Mouse (Mus musculus) layer of hippocampus, adult 11-12 months (tissue): ENCODE data around the gene Ifnar1.
A peak's percentile ranks its signal among the peaks of the same experiment; 100 is the strongest.

Experiments
- DNase-seq: peaks from one replicate; pipeline ENCODE4 v3.0.0; 2022; ENCODE audit warnings: low spot score

The Ifnar1 gene

DNA sequence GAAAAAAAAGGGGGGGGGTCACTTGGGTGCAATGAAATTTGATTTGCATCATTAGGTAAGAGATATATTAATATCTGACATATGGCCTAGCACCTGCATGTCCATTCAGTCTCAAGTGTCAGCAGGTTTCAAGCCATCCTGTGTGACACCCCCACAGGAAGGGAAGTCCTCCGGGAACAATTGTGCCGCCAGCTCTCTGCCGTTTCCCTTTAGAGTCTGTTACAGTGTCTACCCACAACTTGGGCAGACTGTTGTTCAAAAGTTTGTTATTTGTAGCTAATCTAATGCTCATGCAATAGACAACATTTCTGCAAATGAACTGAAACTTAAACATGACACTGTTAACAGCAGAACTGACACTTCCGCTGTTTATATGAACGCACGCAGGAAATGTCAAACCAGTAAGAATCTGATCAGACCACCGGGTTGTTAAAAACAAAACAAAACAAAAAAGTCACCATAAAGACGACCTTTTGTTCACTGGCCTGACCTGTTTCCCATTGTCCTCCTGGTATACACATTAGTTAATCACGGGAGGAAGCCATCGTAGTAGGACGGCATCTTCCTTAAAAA lies 23.9 kb upstream of the Ifnar1 start:
- no peak for DNase-seq

DNA sequence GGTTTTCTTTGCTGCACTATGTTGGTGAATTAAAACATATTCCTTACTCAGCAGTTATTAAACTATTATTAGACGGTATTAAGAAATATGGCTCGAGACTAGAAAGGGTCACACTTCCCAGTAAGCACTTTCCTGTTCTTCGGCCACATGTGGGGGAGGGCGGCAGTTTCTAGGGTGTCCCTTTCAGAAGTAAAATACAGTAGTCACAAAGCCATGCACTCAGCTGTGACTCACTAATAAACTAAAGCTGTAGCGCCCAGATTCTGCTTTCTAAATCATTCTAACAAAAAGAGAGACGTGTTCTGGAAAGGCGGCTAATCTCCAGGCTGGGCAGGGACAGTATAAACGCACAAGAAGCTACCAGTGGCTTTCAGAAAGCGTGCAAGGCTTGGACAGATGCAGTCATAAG lies 23.3 kb upstream of the Ifnar1 start:
- DNase-seq, result no peak

DNA sequence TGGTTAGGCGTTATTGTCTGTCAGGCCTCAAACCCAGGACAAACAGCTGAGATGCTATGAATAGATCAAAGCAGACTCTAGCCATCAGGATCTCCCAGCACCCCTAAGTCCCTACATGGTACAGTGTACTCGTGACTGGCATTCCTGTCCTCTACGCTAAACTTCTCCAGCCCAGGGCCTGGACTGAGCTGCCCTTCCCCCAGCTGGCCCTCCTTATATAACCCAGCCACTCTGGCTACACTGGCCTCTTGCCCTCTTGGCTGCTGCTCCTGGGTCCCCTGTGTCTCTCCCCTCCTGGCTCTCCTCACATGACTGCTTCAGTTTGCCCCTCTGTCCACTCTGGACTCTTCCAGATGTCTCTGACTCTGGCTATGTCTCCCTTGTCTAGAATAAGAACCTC lies 22.4 kb upstream of the Ifnar1 start:
- no peak for DNase-seq

DNA sequence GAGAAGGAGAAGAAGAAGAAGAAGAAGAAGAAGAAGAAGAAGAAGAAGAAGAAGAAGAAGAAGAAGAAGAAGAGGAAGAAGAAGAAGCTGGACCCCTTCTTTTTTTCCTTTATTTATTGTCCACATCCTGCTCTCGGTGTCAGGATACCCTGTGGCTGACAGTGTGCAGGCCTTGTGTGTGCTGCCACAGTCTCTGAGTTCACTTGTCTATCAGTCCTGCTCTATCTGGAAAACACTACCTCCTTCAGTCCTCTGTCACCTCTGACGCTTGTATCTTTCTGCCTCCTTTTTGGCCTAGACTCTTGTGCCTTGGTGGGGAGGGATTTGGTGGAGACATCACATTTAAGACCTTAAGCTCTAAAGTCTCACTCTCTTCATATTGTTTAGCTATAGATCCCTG lies 21.6 kb upstream of the Ifnar1 start:
- DNase-seq, result no peak

DNA sequence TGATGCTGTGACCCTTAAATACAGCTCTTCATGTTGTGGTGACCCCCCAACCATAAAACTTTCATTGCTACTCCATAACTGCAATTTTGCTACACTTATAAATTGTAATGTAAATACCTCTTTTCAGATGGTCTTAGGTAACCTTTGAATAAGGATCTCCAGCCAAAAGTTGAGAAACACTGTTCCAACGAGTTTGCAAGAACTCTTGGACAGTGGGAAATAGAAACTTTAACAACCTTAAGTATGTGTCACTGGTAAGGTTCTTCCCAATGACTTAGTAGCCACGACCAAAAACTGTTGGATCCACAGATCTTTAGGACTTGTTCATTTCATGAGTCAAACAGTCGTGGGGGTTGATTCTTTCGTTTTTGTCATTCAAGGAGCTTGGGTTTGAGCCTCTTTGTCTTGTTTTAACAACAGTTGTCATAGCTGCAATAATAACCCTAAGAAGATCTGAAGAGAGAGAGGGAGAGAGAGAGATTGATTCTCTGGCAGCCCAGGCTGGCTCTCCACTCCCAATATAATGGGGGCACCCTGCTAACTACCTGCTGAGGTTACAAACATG lies 21.1 kb upstream of the Ifnar1 start:
- DNase-seq, result no peak

DNA sequence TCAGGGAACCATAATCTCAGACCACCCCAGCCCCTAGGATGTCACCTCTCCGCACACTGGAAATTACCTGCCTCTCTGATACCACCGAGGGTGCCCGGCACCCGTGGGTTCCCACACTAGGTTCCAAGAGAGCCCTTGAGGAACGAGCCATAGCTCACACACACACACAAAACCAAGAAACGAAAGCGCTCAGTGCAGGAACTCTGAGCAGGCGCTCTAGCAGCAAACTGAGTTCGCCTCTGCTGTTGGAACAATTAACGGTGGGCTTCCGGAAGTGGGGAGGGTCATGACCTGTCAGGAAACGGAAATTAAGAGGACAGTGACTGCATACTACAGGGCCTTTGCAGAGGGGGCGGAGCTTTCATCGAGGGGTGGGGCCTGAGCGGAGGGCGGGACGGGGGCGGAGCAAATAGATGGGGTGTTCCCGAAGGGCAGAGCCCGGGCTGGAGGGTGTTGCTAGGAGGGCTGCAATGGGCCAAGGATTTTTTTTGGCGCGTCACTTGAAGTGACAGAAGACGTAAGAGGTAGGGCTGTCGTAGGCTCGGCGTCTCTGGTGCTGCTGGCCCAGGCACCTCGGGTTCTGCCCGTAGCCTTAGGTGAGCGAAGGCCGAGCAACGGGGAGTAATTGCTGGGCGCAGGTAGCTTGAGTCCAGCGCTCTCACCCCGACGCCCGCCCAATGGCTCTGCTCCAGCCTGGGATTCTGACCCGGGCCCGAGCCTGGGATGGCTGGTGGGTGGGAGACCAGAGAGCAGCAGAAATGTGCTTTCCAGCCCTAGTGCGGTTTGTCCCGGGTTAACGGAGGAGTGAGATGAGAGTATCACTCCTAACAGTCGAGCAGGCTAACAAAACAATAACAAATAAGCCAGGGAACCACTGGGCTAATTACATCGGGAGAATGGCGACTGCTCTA lies 20.2 kb upstream of the Ifnar1 start:
- DNase-seq, result peak; percentile 87

DNA sequence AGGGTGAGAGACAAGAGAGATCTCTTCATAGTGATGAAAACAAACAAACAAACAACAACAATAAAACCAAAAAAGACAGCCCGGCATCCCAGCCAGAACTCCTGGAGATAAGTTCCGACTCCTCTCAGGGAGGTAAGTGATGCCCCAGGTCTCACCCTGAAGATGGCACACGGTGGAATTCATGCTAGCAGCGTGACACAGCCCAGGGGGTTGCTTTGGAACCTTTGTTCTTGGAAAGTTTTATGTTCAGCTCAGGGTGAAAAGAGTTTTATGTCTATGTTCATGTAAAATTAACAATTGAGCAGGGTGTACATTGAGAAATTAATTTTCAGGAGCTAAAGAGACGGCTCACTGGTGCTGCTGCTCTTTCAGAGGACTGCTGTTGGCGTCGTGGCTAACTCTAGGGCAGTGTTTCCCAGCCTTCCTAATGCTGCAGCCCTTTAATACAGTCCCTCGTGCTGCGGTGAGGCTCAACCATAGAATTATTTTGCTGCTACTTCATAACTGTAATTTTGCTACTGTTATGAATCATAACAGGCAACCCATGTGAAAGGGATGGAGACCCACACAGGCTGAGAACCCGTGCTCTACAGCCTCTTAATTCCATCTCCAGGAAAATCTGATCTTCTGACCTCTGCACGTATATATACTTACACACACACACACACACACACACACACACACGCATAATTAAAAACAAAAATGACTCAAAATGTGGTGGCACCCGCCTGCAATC lies 19.4 kb upstream of the Ifnar1 start:
- DNase-seq, result no peak

DNA sequence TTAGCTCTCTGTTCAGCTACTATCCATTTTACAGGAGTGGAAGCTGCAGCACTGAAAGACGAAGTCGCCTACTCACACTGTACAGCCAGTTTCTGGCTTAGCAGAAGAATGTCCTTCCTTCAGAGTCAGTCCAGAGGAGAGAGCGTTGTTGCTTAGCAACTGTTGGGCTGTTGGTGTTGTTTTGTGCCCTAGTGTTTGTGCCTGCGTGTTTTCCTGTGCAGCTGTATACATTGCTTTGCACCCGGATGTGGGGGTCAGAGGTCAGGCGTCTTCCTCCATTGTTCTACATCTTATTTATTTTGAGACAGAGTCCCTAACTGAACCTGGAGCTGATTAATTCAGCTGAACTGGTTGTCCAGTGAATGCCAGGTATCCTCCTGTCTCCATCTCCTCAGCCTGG lies 18.5 kb upstream of the Ifnar1 start:
- no peak for DNase-seq

DNA sequence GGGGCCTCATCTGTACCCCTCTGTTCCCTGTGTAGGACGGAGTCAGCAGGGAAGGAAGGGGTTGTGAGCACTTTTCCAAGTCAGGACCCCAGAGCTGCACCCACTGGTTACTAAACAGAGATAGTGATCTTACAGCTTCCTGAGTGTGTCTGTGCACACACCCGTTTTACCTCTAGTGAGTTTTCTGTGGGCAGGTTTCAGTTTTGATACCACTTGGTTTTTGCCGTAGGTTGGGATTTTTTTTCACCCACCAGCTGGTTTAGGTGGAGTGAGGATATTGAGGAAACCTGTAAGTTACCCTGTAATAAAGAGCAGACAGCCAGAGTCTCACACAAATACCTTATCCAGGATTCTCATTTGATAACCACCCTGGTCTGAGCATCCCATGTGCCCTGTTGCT lies 14.6 kb upstream of the Ifnar1 start:
- no peak for DNase-seq

DNA sequence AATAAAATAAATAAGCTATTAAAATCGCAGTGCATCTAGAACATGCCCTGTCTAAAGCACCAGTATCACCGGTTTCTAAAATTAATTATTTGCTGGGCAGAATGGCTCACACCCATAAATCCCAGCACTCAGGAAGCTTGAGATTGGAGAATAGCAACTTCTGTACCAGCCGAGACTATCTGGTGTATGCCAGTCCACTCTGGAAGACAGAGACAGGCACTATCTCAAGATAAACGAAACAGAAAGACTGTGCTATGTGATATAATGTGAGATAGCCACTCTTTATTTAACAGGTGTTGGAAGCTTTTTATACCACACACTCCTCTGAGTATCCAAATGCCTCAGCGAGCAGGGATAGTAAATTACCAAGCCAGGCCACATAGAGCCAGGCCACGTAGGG lies 13.6 kb upstream of the Ifnar1 start:
- no peak for DNase-seq

DNA sequence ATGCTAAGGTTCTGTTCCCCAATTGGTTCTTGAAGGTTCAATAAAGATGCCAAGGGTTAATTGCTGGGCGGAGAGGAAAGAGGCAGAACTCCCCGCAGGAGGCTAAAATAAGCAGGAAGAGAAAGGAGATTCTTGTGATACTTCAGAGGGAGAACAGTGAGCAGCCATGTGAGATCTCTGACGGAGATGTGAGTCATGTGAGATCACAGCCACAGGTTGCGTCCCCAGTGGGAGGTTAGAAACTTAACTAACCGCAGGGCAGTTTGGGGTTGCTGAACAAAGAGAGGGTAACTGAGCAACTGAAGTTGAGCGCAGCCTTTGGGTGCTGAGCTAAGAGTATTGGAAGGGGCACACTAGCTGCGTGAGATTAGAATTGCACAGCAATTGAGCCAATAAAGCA lies 9.3 kb upstream of the Ifnar1 start:
- DNase-seq, result no peak

DNA sequence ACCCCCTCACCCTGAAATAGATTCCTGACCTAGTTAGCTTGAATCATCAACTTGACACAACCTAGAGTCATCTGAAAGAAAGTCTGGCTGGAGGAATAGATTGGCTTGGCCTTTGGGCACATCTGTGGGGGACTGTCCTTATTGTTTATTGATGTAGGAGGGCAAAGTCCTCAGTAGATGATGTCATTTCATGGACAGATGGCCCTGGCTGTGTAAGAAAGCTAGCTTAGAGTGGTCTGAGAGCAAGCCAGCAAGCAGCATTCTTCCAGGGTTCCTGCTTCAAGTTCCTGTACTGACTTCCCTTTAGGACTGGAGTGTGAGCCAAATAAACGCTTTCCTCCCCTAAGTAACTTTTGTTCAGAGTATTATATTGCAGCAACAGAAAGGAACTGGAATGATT lies 7.0 kb upstream of the Ifnar1 start:
- DNase-seq, result no peak

DNA sequence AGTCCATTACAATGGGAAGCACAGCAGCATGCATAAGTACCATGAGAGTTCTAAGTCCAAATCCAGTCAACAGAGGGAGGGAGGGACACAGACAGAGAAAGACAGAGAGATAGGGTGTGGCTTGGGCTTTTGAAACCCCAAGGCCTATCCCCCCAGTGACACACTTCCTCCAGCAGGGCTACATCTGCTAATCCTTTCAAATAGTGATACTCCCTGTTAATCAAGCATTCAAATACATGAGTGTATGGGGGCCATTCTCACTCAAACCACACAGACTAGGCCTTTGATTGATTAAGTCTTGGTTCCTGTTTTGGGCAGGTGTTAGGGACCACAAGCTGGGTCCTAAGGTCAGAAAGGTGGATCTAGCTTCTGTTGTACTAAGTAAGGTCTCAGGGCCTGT lies 4.5 kb upstream of the Ifnar1 start:
- no peak for DNase-seq

DNA sequence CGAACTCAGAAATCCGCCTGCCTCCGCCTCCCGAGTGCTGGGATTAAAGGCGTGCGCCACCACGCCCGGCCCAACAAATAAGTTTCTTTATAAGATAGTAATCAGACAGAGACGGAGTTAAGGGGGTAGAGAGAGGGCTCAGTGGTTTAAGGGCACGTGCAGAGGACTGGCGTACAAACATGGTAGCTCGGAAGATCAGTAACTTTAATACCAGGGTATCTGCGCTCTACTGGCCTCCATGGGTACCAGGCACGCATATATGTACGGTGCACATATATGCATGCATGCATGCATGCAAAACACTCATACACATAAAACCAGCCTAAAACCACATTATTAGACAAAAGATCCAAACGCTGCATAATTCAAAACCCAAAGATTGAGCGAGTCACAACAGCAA lies 651 bp upstream of the Ifnar1 start:
- no peak for DNase-seq

DNA sequence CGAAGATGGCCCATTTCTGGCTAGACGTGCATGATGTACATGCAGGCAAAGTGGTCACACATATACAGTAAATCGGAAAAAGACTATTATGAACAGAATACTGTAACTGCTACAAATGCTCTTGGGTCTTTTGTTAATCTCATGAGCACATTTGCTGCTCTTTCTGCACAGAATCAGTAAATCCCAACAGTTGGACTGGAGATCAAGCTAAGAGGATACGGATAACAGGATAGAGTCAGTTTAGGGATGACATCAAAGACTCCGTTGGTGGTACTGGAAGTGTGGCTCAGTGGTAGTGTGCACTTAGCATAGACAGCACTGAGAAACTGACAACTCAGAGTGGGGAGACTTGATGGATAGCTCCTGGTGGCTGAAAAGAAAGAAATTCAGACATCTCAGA lies 803 bp downstream of the Ifnar1 start:
- DNase-seq, result no peak

DNA sequence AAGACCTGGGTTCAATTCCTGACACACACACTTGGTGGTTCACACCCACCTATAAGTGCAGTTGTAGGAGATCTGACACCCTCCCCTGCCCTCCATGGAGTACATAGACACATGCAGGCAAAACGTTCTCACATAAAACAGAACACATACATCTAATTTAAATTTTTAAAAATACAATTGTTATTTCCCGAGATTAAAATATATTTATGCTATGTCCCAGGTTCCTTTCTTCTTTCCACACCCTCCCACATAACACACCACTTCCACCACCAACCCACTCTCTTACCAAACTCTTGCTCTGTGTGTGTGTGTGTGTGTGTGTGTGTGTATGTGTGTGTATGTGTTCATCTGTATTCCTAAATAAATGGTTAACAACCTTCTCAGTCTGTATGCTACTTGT lies 3.0 kb downstream of the Ifnar1 start:
- no peak for DNase-seq

DNA sequence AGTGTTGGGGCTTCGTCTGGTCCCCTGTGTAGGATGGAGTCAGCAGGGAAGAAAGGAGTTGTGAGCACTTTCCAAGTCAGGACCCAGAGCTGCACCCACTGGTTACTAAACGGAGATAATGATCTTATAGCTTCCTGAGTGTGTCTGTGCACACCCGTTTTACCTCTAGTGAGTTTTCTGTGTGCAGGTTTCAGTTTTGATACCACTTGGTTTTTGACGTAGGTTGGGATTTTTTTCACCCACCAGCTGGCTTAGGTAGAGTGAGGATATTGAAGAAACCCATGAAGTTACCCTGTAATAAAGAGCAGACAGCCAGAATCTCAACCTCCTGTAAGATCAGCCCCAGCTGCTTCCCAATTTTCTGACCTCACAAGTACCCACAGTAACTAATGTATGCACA lies 5.9 kb downstream of the Ifnar1 start:
- no peak for DNase-seq

DNA sequence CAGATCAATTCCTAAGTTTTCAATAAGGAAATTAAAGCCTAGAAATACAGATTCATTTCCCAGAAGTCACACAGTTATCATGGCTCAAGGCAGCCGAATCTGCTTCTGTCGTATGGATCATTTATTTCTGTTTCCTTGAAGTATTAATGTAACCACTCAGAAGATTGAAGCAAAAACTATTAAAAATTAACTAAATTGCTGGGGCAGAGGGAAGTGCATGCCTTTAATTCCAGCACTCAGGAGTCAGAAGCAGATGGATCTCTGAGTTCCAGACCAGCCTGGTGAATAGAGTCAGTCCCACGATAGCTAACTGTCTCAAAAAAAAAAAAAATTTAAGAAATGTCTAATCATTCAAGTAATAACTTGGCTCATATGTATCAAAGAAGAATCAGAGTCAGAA lies 6.4 kb downstream of the Ifnar1 start:
- DNase-seq, result no peak

DNA sequence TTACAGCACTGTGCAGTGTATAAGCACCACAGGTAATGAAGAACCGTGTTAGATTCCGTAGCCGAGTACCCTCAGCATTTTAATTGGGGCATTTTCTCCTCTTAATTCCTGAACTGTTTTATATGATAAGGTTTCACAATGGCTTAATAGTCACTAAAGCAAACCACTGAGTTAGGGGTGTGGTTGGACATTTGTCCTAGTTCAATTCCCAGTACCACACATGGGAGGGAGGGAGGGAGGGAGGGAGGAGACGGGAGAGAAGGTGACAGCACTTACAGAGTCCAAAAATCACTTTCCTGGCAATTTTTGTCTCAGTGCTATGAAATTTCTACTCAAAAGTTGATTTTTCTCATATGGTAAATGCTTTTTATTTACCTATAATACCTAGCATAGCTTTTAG lies 10.5 kb downstream of the Ifnar1 start:
- DNase-seq, result no peak

DNA sequence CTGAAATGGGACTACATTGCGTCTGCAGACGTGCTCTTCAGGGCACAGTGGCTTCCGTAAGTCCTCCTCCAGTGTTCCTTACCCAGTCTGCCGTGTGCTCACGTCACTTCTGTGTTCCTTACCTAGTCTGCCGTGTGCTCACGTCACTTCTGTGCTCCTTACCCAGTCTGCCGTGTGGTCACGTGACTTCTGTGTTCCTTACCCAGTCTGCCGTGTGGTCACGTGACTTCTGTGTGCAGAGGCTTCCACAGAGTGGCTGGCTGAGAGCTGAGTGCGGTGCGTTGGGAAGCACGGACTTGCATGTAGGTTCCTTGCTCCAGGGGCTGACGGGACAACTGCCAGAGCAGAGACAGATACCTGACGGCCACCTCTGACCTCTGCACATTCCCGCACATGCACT lies 11.2 kb downstream of the Ifnar1 start:
- no peak for DNase-seq

DNA sequence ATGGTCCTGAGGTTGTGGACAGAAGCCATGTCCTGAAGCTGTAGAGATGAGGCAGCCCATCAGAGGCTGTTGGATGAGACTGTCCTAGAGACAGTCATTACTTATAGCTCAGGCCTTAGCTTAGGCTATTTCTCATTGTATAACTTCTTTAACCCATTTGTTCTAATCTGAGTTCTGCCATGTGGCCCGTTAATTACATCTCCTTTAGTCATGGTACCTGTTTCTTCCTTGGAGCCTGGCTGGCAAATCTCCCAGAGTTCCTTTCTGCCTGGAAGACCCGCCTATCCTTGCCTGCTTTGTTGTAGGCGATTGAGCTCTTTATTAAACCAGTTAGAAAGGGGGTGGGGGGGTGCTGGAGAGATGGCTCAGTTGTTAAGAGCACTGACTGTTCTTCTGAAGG lies 11.7 kb downstream of the Ifnar1 start:
- DNase-seq, result no peak

DNA sequence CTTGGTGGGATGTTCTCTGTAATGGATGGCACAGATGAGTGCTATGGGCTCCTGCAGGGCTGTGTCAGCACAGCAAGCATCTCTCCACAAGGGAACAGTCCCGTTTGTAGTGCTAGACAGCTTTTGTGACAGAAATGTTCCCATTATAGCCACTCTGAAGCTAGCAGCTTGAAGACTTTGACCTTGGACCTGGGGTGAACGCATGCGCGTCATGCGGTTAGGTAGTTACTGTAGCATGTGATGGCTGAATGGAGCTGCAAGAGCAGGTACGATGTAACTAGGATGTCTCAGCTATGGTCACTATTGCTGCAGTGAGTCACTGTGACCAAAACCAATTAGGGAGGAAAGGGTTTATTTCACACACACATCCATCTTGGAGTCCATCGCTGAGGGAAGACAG lies 13.0 kb downstream of the Ifnar1 start:
- no peak for DNase-seq

DNA sequence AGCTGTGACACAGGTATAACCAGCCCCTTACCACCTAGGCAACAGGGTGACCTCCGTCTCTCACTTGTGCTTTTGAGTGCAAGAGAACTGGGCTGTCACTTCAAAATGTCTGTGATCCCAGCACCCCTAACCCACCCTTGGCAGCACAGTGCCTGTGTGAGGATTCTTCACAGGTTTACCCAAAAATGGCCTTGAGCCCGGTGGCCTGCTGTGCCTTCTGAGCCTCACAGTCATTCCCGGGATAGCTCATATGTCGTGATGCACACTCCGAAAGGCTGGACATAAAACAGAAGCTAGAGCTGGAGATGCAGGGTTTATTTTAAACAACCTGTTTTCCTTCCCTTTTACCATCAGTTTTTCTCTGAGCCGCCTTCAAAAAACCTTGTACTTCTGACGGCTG lies 19.7 kb downstream of the Ifnar1 start:
- no peak for DNase-seq
